10 mouse cellular contexts compared by ENCODE assay signal in the genomic region with DNA sequence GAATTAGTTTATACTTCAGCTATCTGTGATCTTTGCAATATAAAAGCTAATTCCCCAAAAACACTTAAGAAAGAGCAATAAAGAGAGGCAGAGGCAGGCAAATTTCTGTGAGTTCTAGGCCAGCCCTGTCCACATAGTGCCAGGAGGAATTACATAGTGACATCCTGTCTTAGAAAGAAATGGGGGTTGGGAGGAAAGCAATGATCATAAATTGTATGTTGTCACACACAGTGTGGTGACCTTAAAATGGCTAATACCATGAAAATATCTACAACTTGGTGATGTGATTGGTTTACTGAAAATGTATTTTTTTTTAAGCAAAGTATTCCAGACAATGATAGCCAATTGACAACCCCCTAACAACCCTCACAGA. TPM values are rescaled to one million over a fixed set of nuclear protein-coding genes. Genes with fewer than 3 reads are reported as not detected.
A peak's percentile ranks its signal among the peaks of the same experiment; 100 is the strongest.
DNase-seq lines count a peak whose midpoint lies in the region; ATAC-seq and TF ChIP-seq lines count a peak whose summit lies in the region.
"Had no signal": no experiment of that assay in that cellular context is flagged by ENCODE, and none has a peak within 500 bp of the region (broad histone marks: within the 10 kb centered on the region; RNA-seq: fewer than 3 reads in every experiment).

No protein-coding gene starts in this region.

- no peak for TF ChIP-seq CTCF in heart, adult 2 months (IDR thresholded peaks at IDR 0.05)

- intact Hi-C loops in heart, adult 2 months (cut with DNase I), result loop anchor here (5.0 kb wide), 1 partner anchor 107 kb away; no protein-coding TSS in a partner anchor
- intact Hi-C loops in heart, postnatal 14 days (cut with DNase I), result no loop called here

- no peaks in the 10 kb centered on the region for H3K79me2 ChIP-seq in heart, adult 2 months (replicated peaks; ENCODE audit: control insufficient read depth, insufficient read depth, low read length)

- H3K4me2 ChIP-seq in liver, embryonic 12.5 days, result no peak overlapping the region
- no peak overlapping the region for H3K4me2 ChIP-seq in hindbrain, embryonic 15.5 days
- H3K4me2 ChIP-seq in neural tube, embryonic 13.5 days, result 0 out of 2 replicates have a peak overlapping the region, but pooled peaks have one; percentile 29

- H3K9me3 ChIP-seq in liver, embryonic 12.5 days (replicated peaks), result no peaks in the 10 kb centered on the region
- H3K9me3 ChIP-seq in hindbrain, embryonic 15.5 days, result no peaks in the 10 kb centered on the region
- H3K9me3 ChIP-seq in neural tube, embryonic 13.5 days, result no peaks in the 10 kb centered on the region

- H3K36me3 ChIP-seq in heart, adult 2 months (ENCODE audit: control insufficient read depth, insufficient read depth, low read length), result peaks cover 11% of the 10 kb centered on the region
- no peaks in the 10 kb centered on the region; the same call in 1 of the 2 replicates for H3K36me3 ChIP-seq in liver, embryonic 12.5 days
- no peaks in the 10 kb centered on the region for H3K36me3 ChIP-seq in hindbrain, embryonic 15.5 days
- no peaks in the 10 kb centered on the region for H3K36me3 ChIP-seq in neural tube, embryonic 13.5 days

- no peaks in the 10 kb centered on the region for H3K27me3 ChIP-seq in heart, adult 2 months (ENCODE audit: control insufficient read depth, insufficient read depth, low read length)
- H3K27me3 ChIP-seq in liver, embryonic 12.5 days (replicated peaks), result no peaks in the 10 kb centered on the region
- no peaks in the 10 kb centered on the region for H3K27me3 ChIP-seq in hindbrain, embryonic 15.5 days
- no peaks in the 10 kb centered on the region for H3K27me3 ChIP-seq in neural tube, embryonic 13.5 days

- H3K4me3 ChIP-seq in heart, adult 2 months, result peak overlapping the region; percentile 46; the same call in 1 of the 2 replicates
- H3K4me3 ChIP-seq in liver, embryonic 12.5 days, result no peak overlapping the region
- no peak overlapping the region for H3K4me3 ChIP-seq in hindbrain, embryonic 15.5 days
- no peak overlapping the region for H3K4me3 ChIP-seq in neural tube, embryonic 13.5 days

- peak overlapping the region; percentile 96 for H3K27ac ChIP-seq in heart, adult 2 months
- peak overlapping the region; percentile 55 for H3K27ac ChIP-seq in liver, embryonic 12.5 days
- peak overlapping the region; percentile 55 for H3K27ac ChIP-seq in hindbrain, embryonic 15.5 days (replicated peaks)
- H3K27ac ChIP-seq in neural tube, embryonic 13.5 days (replicated peaks), result peak overlapping the region; percentile 85

- no peak for ATAC-seq in liver, embryonic 12.5 days
- no peak for ATAC-seq in hindbrain, embryonic 15.5 days (ENCODE audit: low FRiP score, low read depth)
- ATAC-seq in neural tube, embryonic 13.5 days (ENCODE audit: low read depth), result no peak
- no peak for ATAC-seq in monocyte, adult 5-6 weeks (replicated peaks; ENCODE audit: insufficient number of reproducible peaks, low FRiP score, low TSS enrichment, poor library complexity, severe bottlenecking)

- no peak for TF ChIP-seq EP300 in heart, adult 2 months (IDR thresholded peaks at IDR 0.05; ENCODE audit: insufficient read depth, low read depth, low read length)

- peaks cover 42% of the 10 kb centered on the region for H3K4me1 ChIP-seq in heart, adult 2 months (ENCODE audit: control insufficient read depth, insufficient read depth, low read length)
- H3K4me1 ChIP-seq in liver, embryonic 12.5 days, result peaks cover 44% of the 10 kb centered on the region
- H3K4me1 ChIP-seq in hindbrain, embryonic 15.5 days (replicated peaks), result peaks cover 7% of the 10 kb centered on the region; the same call in 1 of the 2 replicates
- peaks cover 34% of the 10 kb centered on the region for H3K4me1 ChIP-seq in neural tube, embryonic 13.5 days (replicated peaks)

- no peak for DNase-seq in heart, adult 2 months
- no peak for DNase-seq in heart, postnatal 14 days
- no peak for DNase-seq in liver
- DNase-seq in frontal cortex, postnatal 10 days (ENCODE audit: low spot score in 2 of 2), result no peak
- DNase-seq: B cell, adult 2 months had no signal

- TF ChIP-seq POLR2A in heart, adult 2 months (IDR thresholded peaks at IDR 0.05; ENCODE audit: insufficient read depth, low read depth, low read length), result no peak

- H3K9ac ChIP-seq in heart, adult 2 months (ENCODE audit: low read depth, low read length), result no peak overlapping the region
- H3K9ac ChIP-seq in liver, embryonic 12.5 days, result no peak overlapping the region
- H3K9ac ChIP-seq in hindbrain, embryonic 15.5 days, result no peak overlapping the region
- H3K9ac ChIP-seq in neural tube, embryonic 13.5 days, result no peak overlapping the region

RNA-seq across cellular contexts. Expression of gene C87436, which starts 41.6 kb away (rescaled TPM):
- 10 to 100 TPM in 1 of 2 experiments, 1 to 10 TPM in 1; 8.9 to 11.0 TPM for total RNA-seq in heart, adult 2 months (2021)
- polyA plus RNA-seq in heart, adult 2 months (2012; rRNA removed), result 8.6 and 10.7 TPM in 2 replicates
- 10 to 100 TPM; 11.4 to 12.4 TPM for total RNA-seq in heart, postnatal 14 days (2021)
- polyA plus RNA-seq in liver, embryonic 12.5 days (2016; fragmentation: Nextera tagmentation; extraction: Ambion mirVana), result 17.9 and 18.8 TPM in 2 replicates
- 23.7 and 25.7 TPM in 2 replicates for polyA plus RNA-seq in hindbrain, embryonic 15.5 days (2015; fragmentation: Nextera tagmentation; extraction: Ambion mirVana)
- polyA plus RNA-seq in neural tube, embryonic 13.5 days (2015; fragmentation: Nextera tagmentation; extraction: Ambion mirVana), result 22.0 and 22.4 TPM in 2 replicates
- 43.0 to 51.5 TPM (median 49.7 TPM) in 3 replicates for total RNA-seq in monocyte, adult 5-6 weeks (2017)

RNA-seq across cellular contexts. Expression of gene Pcbp1, which starts 46.3 kb away (rescaled TPM):
- 100 to 1,000 TPM; 155 to 164 TPM for total RNA-seq in heart, adult 2 months (2021)
- polyA plus RNA-seq in heart, adult 2 months (2012; rRNA removed), result 72.9 and 85.8 TPM in 2 replicates
- 100 to 1,000 TPM; 168 to 179 TPM for total RNA-seq in heart, postnatal 14 days (2021)
- polyA plus RNA-seq in liver, embryonic 12.5 days (2016; fragmentation: Nextera tagmentation; extraction: Ambion mirVana), result 465 and 466 TPM in 2 replicates
- polyA plus RNA-seq in hindbrain, embryonic 15.5 days (2015; fragmentation: Nextera tagmentation; extraction: Ambion mirVana), result 341 and 351 TPM in 2 replicates
- polyA plus RNA-seq in neural tube, embryonic 13.5 days (2015; fragmentation: Nextera tagmentation; extraction: Ambion mirVana), result 431 and 435 TPM in 2 replicates
- 36.4 to 57.1 TPM (median 52.3 TPM) in 3 replicates for total RNA-seq in monocyte, adult 5-6 weeks (2017)

RNA-seq across cellular contexts. Expression of gene Gm44790, which starts 53.3 kb away (rescaled TPM):
- not detected for total RNA-seq in heart, adult 2 months (2021)
- not detected in 2 replicates for polyA plus RNA-seq in heart, adult 2 months (2012; rRNA removed)
- total RNA-seq in heart, postnatal 14 days (2021), result not detected
- polyA plus RNA-seq in liver, embryonic 12.5 days (2016; fragmentation: Nextera tagmentation; extraction: Ambion mirVana), result not detected in 2 replicates
- 1.2 TPM in 2 replicates for polyA plus RNA-seq in hindbrain, embryonic 15.5 days (2015; fragmentation: Nextera tagmentation; extraction: Ambion mirVana)
- 0.50 and 0.63 TPM in 2 replicates for polyA plus RNA-seq in neural tube, embryonic 13.5 days (2015; fragmentation: Nextera tagmentation; extraction: Ambion mirVana)
- total RNA-seq in monocyte, adult 5-6 weeks (2017), result 2.7 to 6.8 TPM in 2 of 3 replicates, not detected in the other
- total RNA-seq: neutrophil, adult 5-6 weeks had no signal
